Mouse (Mus musculus) forelimb bud, embryonic 11.5 days (tissue): ENCODE results near the gene Tspan18.

ENCODE experiments used
- DNase-seq: peaks from one replicate; pipeline ENCODE4 v3.0.0-alpha.2; 2012; ENCODE audit warnings: low read depth, low spot score

The Tspan18 gene

GRCm38 (mm10) chr2:93291186-93291926 is 42.9 kb downstream of the Tspan18 start:
- no peak for DNase-seq

GRCm38 (mm10) chr2:93290345-93291118 is 43.8 kb downstream of the Tspan18 start:
- DNase-seq: no peak

- DNase-seq: no peak
Observed at GRCm38 (mm10) chr2:93289161-93289560, 45.1 kb downstream of the Tspan18 start.

- no peak for DNase-seq
Observed at GRCm38 (mm10) chr2:93287348-93287747, 47.0 kb downstream of the Tspan18 start.

GRCm38 (mm10) chr2:93286742-93287141 is 47.6 kb downstream of the Tspan18 start:
- DNase-seq: no peak

- DNase-seq: no peak
Observed at GRCm38 (mm10) chr2:93286321-93286720, 48.0 kb downstream of the Tspan18 start.

- no peak for DNase-seq
Observed at GRCm38 (mm10) chr2:93285842-93286241, 48.5 kb downstream of the Tspan18 start.

GRCm38 (mm10) chr2:93284625-93285024 is 49.7 kb downstream of the Tspan18 start:
- DNase-seq: no peak

GRCm38 (mm10) chr2:93283481-93284293 is 50.6 kb downstream of the Tspan18 start:
- no peak for DNase-seq

- DNase-seq: no peak
Observed at GRCm38 (mm10) chr2:93282636-93283035, 51.7 kb downstream of the Tspan18 start.

- no peak for DNase-seq
Observed at GRCm38 (mm10) chr2:93281466-93281865, 52.8 kb downstream of the Tspan18 start.

GRCm38 (mm10) chr2:93280117-93280620 is 54.1 kb downstream of the Tspan18 start:
- DNase-seq: no peak

GRCm38 (mm10) chr2:93278181-93278975 is 55.9 kb downstream of the Tspan18 start:
- peak; percentile 69 for DNase-seq

- no peak for DNase-seq
Observed at GRCm38 (mm10) chr2:93277486-93277885, 56.8 kb downstream of the Tspan18 start.

GRCm38 (mm10) chr2:93276026-93276425 is 58.3 kb downstream of the Tspan18 start:
- DNase-seq: no peak

GRCm38 (mm10) chr2:93273916-93274315 is 60.4 kb downstream of the Tspan18 start:
- DNase-seq: no peak

- DNase-seq: no peak
Observed at GRCm38 (mm10) chr2:93270083-93270482, 64.2 kb downstream of the Tspan18 start.

GRCm38 (mm10) chr2:93269611-93270010 is 64.7 kb downstream of the Tspan18 start:
- DNase-seq: no peak

GRCm38 (mm10) chr2:93268711-93269270 is 65.5 kb downstream of the Tspan18 start:
- DNase-seq: no peak

GRCm38 (mm10) chr2:93267791-93268190 is 66.5 kb downstream of the Tspan18 start:
- no peak for DNase-seq
